Mouse (Mus musculus): ENCODE data around the gene Adad2. TPM values are rescaled to one million over a fixed set of nuclear protein-coding genes. Genes with fewer than 3 reads are reported as not detected.

Gene Adad2
- polyA plus RNA-seq, 1 experiment from 2014 or later = not detected

GRCm38 (mm10) chr8:119632246-119632645, 19.7 kb downstream of the Adad2 start:
- Histone ChIP-seq H3K27ac (ENCODE audit: low read length) (no peak overlapping the region), H3K9ac (ENCODE audit: low read depth, low read length) (no peak overlapping the region), H3K4me1 (ENCODE audit: control insufficient read depth, low read depth, low read length) (peaks cover 4% of the 10 kb centered on the region), H3K4me2 (ENCODE audit: low read depth, low read length) (no peak overlapping the region), H3K4me3 (ENCODE audit: low read depth, low read length) (no peak overlapping the region), H3K36me3 (ENCODE audit: control insufficient read depth, insufficient read depth) (no peaks in the 10 kb centered on the region), H3K27me3 (ENCODE audit: control insufficient read depth, insufficient read depth, low read depth, low read length) (peaks cover 37% of the 10 kb centered on the region), H3K9me3 (replicated peaks; ENCODE audit: control insufficient read depth, low read length) (no peaks in the 10 kb centered on the region)
- WGBS (ENCODE audit: insufficient replicate concordance) = 55% methylated on average over 9 of the region's 9 CpGs
- ATAC-seq (ENCODE audit: low read depth) = no peak

DNA sequence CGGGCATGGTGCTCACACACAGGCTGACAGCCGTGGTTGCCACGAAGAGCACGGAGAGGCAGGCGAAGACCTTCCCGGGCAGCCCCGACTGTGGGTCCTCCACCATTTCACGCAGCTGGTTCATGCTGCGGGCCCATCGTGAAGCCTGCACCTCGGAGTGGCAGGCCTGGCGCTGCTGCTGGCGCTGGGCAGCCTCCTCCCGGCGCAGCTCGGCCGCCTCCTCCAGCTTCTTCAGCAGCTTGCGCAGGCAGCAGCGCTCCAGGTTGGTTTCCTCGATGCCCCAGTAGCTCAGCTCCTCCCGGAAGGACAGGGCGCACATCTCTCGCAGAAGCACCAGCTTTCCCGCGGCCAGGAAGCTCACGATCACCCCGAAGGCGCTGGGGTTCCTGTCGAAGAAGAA, 20.4 kb downstream of the Adad2 start:
- Histone ChIP-seq H3K9ac (ENCODE audit: low read depth, low read length) (no peak overlapping the region), H3K27me3 (ENCODE audit: control insufficient read depth, insufficient read depth, low read depth, low read length) (peaks cover 37% of the 10 kb centered on the region), H3K4me3 (ENCODE audit: low read depth, low read length) (no peak overlapping the region), H3K27ac (ENCODE audit: low read length) (no peak overlapping the region), H3K9me3 (replicated peaks; ENCODE audit: control insufficient read depth, low read length) (no peaks in the 10 kb centered on the region), H3K36me3 (ENCODE audit: control insufficient read depth, insufficient read depth) (no peaks in the 10 kb centered on the region), H3K4me1 (ENCODE audit: control insufficient read depth, low read depth, low read length) (no peaks in the 10 kb centered on the region), H3K4me2 (ENCODE audit: low read depth, low read length) (no peak overlapping the region)
- ATAC-seq (ENCODE audit: low read depth) = no peak
- 38% methylated on average over 29 of the region's 29 CpGs for WGBS (ENCODE audit: insufficient replicate concordance)

DNA sequence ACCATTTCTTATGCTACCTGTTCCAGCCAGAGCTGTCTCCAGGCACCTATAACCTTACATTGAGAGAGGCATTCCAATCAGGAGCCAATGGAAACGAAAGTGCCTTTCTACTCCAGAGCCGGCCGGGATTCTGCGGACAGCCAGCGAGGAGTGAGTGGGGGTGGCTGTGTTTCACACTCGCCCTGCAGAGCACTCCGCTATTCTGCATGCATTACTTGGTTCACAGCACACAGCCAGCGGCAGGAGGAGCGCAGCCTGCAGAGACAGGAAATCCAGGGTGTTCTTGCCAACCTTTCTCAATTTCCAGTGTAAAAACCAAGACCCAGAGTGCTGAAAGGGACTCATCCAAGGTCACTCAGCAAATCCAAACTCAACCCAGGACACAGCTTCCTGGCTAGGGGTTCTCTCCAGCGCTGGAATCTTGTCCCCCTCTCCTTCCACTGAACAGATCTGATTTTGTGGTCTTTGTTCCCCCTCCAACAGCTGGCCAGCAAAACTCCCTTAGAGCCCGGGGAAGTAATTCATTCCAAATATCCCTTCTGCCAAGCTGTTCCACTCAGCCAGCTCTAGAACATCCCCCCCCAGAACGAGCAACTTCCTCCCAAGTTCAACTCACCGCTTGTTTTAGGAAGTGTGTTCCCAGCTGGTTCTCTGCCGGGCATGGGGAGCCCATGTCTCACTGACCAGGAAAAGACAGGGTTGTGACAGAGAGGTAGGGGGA, 22.2 kb downstream of the Adad2 start:
- no peak overlapping the region for H3K9ac ChIP-seq (ENCODE audit: low read depth, low read length)
- no peak overlapping the region for H3K27ac ChIP-seq (ENCODE audit: low read length)
- H3K4me2 ChIP-seq (ENCODE audit: low read depth, low read length) = no peak overlapping the region
- ATAC-seq (ENCODE audit: low read depth) = no peak
- no peaks in the 10 kb centered on the region for H3K36me3 ChIP-seq (ENCODE audit: control insufficient read depth, insufficient read depth)
- H3K4me1 ChIP-seq (ENCODE audit: control insufficient read depth, low read depth, low read length) = no peaks in the 10 kb centered on the region
- 25% methylated on average over 14 of the region's 14 CpGs for WGBS (ENCODE audit: insufficient replicate concordance)
- no peak overlapping the region for H3K4me3 ChIP-seq (ENCODE audit: low read depth, low read length)
- H3K27me3 ChIP-seq (ENCODE audit: control insufficient read depth, insufficient read depth, low read depth, low read length) = peaks cover 37% of the 10 kb centered on the region
- H3K9me3 ChIP-seq (replicated peaks; ENCODE audit: control insufficient read depth, low read length) = no peaks in the 10 kb centered on the region

DNA sequence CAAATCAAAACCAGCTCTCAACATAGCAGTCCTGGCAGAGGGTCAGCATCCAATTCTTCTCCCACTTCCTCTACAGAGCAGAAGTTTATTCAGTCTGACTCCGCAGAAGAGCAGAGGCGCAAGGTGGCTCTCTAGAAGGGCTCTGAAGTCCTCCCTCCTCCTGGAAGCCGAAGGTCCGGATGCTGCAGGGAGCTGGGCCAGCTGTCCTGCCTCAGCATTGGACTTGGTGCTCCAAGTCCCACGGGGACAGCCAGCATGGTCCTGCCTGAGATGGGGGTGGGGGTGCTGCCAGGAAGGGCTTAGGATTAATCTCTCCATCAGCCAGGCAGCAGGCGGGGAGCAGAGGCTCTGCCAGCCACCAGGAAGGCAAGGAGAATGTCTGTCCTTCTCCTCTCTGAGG, 22.8 kb downstream of the Adad2 start, which contains the start of gene Kcng4:
Gene Kcng4 (minus strand): TSS at position 303 of the 400 bp plus-strand sequence.
- Histone ChIP-seq H3K27me3 (ENCODE audit: control insufficient read depth, insufficient read depth, low read depth, low read length) (peaks cover 37% of the 10 kb centered on the region), H3K4me1 (ENCODE audit: control insufficient read depth, low read depth, low read length) (no peaks in the 10 kb centered on the region), H3K27ac (ENCODE audit: low read length) (no peak within 1 kb of the TSS), H3K4me3 (ENCODE audit: low read depth, low read length) (no peak within 1 kb of the TSS), H3K9ac (ENCODE audit: low read depth, low read length) (no peak within 1 kb of the TSS), H3K9me3 (replicated peaks; ENCODE audit: control insufficient read depth, low read length) (no peaks in the 10 kb centered on the region), H3K36me3 (ENCODE audit: control insufficient read depth, insufficient read depth) (no peaks in the 10 kb centered on the region), H3K4me2 (ENCODE audit: low read depth, low read length) (no peak within 1 kb of the TSS)
- WGBS (ENCODE audit: insufficient replicate concordance) = 28% methylated on average over 6 of the region's 6 CpGs
- ATAC-seq (ENCODE audit: low read depth) = no peak

GRCm38 (mm10) chr8:119635958-119636357, 23.4 kb downstream of the Adad2 start:
- Histone ChIP-seq H3K9me3 (replicated peaks; ENCODE audit: control insufficient read depth, low read length) (no peaks in the 10 kb centered on the region), H3K4me3 (ENCODE audit: low read depth, low read length) (no peak overlapping the region), H3K9ac (ENCODE audit: low read depth, low read length) (no peak overlapping the region), H3K4me1 (ENCODE audit: control insufficient read depth, low read depth, low read length) (no peaks in the 10 kb centered on the region), H3K36me3 (ENCODE audit: control insufficient read depth, insufficient read depth) (no peaks in the 10 kb centered on the region), H3K27ac (ENCODE audit: low read length) (no peak overlapping the region), H3K4me2 (ENCODE audit: low read depth, low read length) (no peak overlapping the region), H3K27me3 (ENCODE audit: control insufficient read depth, insufficient read depth, low read depth, low read length) (peaks cover 37% of the 10 kb centered on the region)
- no peak for ATAC-seq (ENCODE audit: low read depth)
- WGBS (ENCODE audit: insufficient replicate concordance) = 33% methylated on average over 2 of the region's 2 CpGs

DNA sequence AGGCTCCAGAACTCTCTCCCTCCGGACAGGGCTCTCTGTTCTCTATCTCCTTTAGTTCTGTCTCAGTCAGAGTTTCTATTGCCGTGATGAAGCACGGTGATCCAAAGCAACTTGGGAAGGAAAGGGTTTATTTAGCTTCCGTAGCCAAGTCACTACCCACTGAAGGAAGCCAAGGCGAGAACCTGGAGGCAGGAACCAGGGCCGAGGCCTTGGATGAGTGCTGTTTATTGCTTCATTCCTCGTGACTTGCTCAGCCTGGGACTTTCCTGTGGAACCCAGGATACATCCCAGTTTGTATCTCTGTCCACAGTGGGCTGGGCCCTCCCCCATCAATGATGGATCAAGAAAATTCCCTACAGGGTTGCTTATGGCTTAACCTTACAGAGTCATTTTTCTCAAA, 24.2 kb downstream of the Adad2 start:
- H3K27me3 ChIP-seq (ENCODE audit: control insufficient read depth, insufficient read depth, low read depth, low read length) = peaks cover 34% of the 10 kb centered on the region
- no peak overlapping the region for H3K9ac ChIP-seq (ENCODE audit: low read depth, low read length)
- WGBS (ENCODE audit: insufficient replicate concordance) = 42% methylated on average over 7 of the region's 7 CpGs
- H3K36me3 ChIP-seq (ENCODE audit: control insufficient read depth, insufficient read depth) = no peaks in the 10 kb centered on the region
- no peaks in the 10 kb centered on the region for H3K4me1 ChIP-seq (ENCODE audit: control insufficient read depth, low read depth, low read length)
- H3K4me2 ChIP-seq (ENCODE audit: low read depth, low read length) = no peak overlapping the region
- no peak overlapping the region for H3K27ac ChIP-seq (ENCODE audit: low read length)
- no peak overlapping the region for H3K4me3 ChIP-seq (ENCODE audit: low read depth, low read length)
- H3K9me3 ChIP-seq (replicated peaks; ENCODE audit: control insufficient read depth, low read length) = no peaks in the 10 kb centered on the region
- no peak for ATAC-seq (ENCODE audit: low read depth)

DNA sequence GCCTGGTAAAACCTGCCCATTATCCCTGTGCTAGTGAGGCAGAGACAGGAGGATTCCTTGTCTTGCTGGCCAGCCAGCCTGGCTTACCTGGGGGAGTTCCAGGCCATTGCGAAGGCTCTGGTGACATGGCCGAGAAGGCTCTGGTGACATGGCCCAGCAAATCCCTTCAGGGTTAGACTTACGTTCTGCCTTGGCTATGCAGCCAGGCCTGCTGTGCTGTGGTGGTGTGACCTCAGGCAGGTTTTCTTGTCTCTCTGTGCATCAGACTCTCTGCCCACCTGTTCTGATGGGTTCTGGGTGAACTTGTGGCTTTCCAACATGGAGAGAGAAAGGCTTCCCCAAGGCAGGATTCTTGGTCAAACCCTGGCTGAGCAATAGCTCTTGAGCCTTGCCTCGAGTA, 24.8 kb downstream of the Adad2 start:
- no peaks in the 10 kb centered on the region for H3K36me3 ChIP-seq (ENCODE audit: control insufficient read depth, insufficient read depth)
- ATAC-seq (ENCODE audit: low read depth) = no peak
- H3K4me1 ChIP-seq (ENCODE audit: control insufficient read depth, low read depth, low read length) = no peaks in the 10 kb centered on the region
- H3K27ac ChIP-seq (ENCODE audit: low read length) = no peak overlapping the region
- no peak overlapping the region for H3K4me2 ChIP-seq (ENCODE audit: low read depth, low read length)
- peaks cover 30% of the 10 kb centered on the region for H3K27me3 ChIP-seq (ENCODE audit: control insufficient read depth, insufficient read depth, low read depth, low read length)
- WGBS (ENCODE audit: insufficient replicate concordance) = 60% methylated on average over 4 of the region's 4 CpGs
- H3K9me3 ChIP-seq (replicated peaks; ENCODE audit: control insufficient read depth, low read length) = no peaks in the 10 kb centered on the region
- no peak overlapping the region for H3K4me3 ChIP-seq (ENCODE audit: low read depth, low read length)
- H3K9ac ChIP-seq (ENCODE audit: low read depth, low read length) = no peak overlapping the region

DNA sequence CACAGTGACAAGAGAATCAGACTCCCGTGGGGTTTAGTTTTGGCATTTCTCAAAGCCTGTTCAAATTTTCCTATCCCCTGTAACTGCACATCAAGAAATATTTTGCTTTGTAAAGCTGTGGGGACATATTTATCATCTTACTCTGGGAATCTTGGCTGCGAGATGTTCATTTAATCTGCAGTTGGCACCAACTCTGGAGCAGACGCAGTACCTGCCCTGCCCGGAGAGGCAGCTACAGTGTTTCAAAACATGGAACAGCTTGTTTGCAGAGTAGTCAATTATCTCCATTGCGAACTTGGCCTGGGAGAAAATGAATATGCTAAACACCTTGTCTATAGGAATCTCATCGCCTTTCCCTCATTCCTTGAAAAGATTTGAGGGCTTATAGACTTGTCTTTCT, 25.7 kb downstream of the Adad2 start:
- 62% methylated on average over 6 of the region's 6 CpGs for WGBS (ENCODE audit: insufficient replicate concordance)
- no peaks in the 10 kb centered on the region for H3K9me3 ChIP-seq (replicated peaks; ENCODE audit: control insufficient read depth, low read length)
- no peak overlapping the region for H3K4me2 ChIP-seq (ENCODE audit: low read depth, low read length)
- H3K4me1 ChIP-seq (ENCODE audit: control insufficient read depth, low read depth, low read length) = no peaks in the 10 kb centered on the region
- ATAC-seq (ENCODE audit: low read depth) = no peak
- no peaks in the 10 kb centered on the region for H3K36me3 ChIP-seq (ENCODE audit: control insufficient read depth, insufficient read depth)
- H3K27me3 ChIP-seq (ENCODE audit: control insufficient read depth, insufficient read depth, low read depth, low read length) = peaks cover 22% of the 10 kb centered on the region
- H3K27ac ChIP-seq (ENCODE audit: low read length) = no peak overlapping the region
- H3K4me3 ChIP-seq (ENCODE audit: low read depth, low read length) = no peak overlapping the region
- H3K9ac ChIP-seq (ENCODE audit: low read depth, low read length) = no peak overlapping the region

GRCm38 (mm10) chr8:119639798-119640197, 27.3 kb downstream of the Adad2 start:
- no peak for ATAC-seq (ENCODE audit: low read depth)
- Histone ChIP-seq H3K27ac (ENCODE audit: low read length) (no peak overlapping the region), H3K4me3 (ENCODE audit: low read depth, low read length) (no peak overlapping the region), H3K4me1 (ENCODE audit: control insufficient read depth, low read depth, low read length) (no peaks in the 10 kb centered on the region), H3K9me3 (replicated peaks; ENCODE audit: control insufficient read depth, low read length) (no peaks in the 10 kb centered on the region), H3K36me3 (ENCODE audit: control insufficient read depth, insufficient read depth) (no peaks in the 10 kb centered on the region), H3K27me3 (ENCODE audit: control insufficient read depth, insufficient read depth, low read depth, low read length) (peaks cover 8% of the 10 kb centered on the region), H3K9ac (ENCODE audit: low read depth, low read length) (no peak overlapping the region), H3K4me2 (ENCODE audit: low read depth, low read length) (no peak overlapping the region)
- 47% methylated on average over 7 of the region's 7 CpGs for WGBS (ENCODE audit: insufficient replicate concordance)
